Mouse (Mus musculus) ES-E14 (cell line): Measurements from ENCODE around the gene Hmcn2.

Source experiments
- CHD2 ChIP-seq: IDR thresholded peaks from 2 replicates; pipeline ENCODE4 v1.6.1; 2014; ENCODE audit warnings: mild to moderate bottlenecking, low read depth, low read length, inconsistent platforms
- HCFC1 ChIP-seq: IDR thresholded peaks from 2 replicates; pipeline ENCODE4 v1.6.1; 2012; ENCODE audit warnings: low read length, inconsistent platforms, borderline replicate concordance; ENCODE audit not compliant: insufficient read depth
- ZC3H11A ChIP-seq: IDR thresholded peaks from 2 replicates; pipeline ENCODE4 v1.6.1; 2012; ENCODE audit warnings: low read depth, mild to moderate bottlenecking, inconsistent platforms, low read length, borderline replicate concordance
- ZNF384 ChIP-seq: IDR thresholded peaks from 2 replicates; pipeline ENCODE4 v1.6.1; 2012; ENCODE audit warnings: low read depth, low read length, inconsistent platforms

DNA sequence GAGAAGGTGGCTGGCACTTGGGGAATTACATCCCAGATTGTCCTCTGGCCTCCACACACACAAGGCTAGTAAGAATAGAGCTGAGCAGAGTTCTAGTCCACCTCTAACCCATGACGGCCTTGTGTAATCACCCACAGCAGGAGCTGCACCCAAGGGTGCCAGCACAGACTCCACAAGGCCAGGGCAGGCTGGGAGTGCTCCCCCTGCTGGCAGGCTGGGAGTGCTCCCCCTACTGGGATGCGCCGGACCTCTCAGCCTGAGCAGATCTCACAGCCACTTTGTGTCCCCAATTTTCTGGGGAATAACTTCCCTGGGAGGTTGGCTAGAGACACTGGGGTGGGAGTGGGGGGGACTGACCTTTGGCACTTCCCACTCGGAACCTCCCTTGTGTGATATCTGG, 68.7 kb downstream of the Hmcn2 start:
- TF ChIP-seq CHD2, result no peak
- no peak for TF ChIP-seq ZNF384
- TF ChIP-seq ZC3H11A, result no peak
- no peak for TF ChIP-seq HCFC1
